Mouse (Mus musculus): Measurements from ENCODE around the gene Commd8.

DNA sequence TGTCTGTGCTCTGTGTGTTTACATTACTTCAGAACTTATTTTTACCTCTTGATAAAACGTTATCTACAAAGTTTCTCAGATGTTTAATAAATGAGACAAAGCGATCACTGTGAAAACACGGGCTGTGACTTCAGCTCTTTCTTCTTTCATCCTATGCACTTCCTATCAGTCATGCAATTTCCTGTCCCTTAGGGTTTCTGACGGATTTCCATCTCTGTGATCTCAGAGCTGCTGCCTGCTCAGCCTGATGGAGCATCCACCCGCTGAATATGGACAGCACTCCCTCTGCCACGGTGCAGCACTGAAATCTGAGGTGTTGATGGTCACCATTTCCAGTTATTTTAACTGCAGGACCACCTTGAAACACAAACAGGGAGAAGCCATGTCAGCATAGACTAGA is 8.5 kb downstream of the Commd8 start:
- no peak for TF ChIP-seq CTCF (IDR thresholded peaks at IDR 0.05; ENCODE audit: low read depth, low read length)
- TF ChIP-seq POLR2A (IDR thresholded peaks at IDR 0.05; ENCODE audit: insufficient read depth, low read length), result no peak
